Mouse (Mus musculus) neural tube, embryonic 15.5 days (tissue): ENCODE data around the gene Aif1l. TPM values are rescaled to one million over a fixed set of nuclear protein-coding genes. Genes with fewer than 3 reads are reported as not detected.

Experiments used
- ATAC-seq: fragments of 200-750 bp; cut with Nextera tagmentation; 2 replicates; pipeline ENCODE4 v1.8.0; 2017; ENCODE audit warnings: mild to moderate bottlenecking, moderate TSS enrichment, moderate library complexity; ENCODE audit not compliant: low FRiP score
- H3K27ac ChIP-seq: fragments of 300-500 bp; sonication (generic); replicated peaks from 2 replicates; pipeline ENCODE4 v1.5.1; 2015; ENCODE audit warnings: mild to moderate bottlenecking, inconsistent platforms
- H3K27me3 ChIP-seq: fragments of 300-500 bp; sonication (generic); replicated peaks from 2 replicates; pipeline ENCODE4 v1.6.1; 2015; ENCODE audit warnings: inconsistent platforms
- H3K36me3 ChIP-seq: fragments of 300-500 bp; sonication (generic); 2 replicates; pipeline ENCODE4 v1.6.1; 2015; ENCODE audit warnings: inconsistent platforms
- H3K4me1 ChIP-seq: fragments of 300-500 bp; sonication (generic); 2 replicates; pipeline ENCODE4 v1.6.1; 2015; ENCODE audit warnings: inconsistent platforms
- H3K4me2 ChIP-seq: fragments of 300-500 bp; sonication (generic); 2 replicates; pipeline ENCODE4 v1.6.1; 2015; ENCODE audit warnings: inconsistent platforms, mild to moderate bottlenecking, moderate library complexity
- H3K4me3 ChIP-seq: fragments of 300-500 bp; sonication (generic); replicated peaks from 2 replicates; pipeline ENCODE4 v1.5.1; 2015; ENCODE audit warnings: mild to moderate bottlenecking, inconsistent platforms
- H3K9ac ChIP-seq: fragments of 300-500 bp; sonication (generic); replicated peaks from 2 replicates; pipeline ENCODE4 v1.6.1; 2015; ENCODE audit warnings: mild to moderate bottlenecking, inconsistent platforms
- H3K9me3 ChIP-seq: fragments of 300-500 bp; sonication (generic); replicated peaks from 2 replicates; pipeline ENCODE4 v1.6.1; 2016; ENCODE audit warnings: inconsistent platforms
- WGBS: fragments of 180-500 bp; shearing (Covaris S2); methylation state at CpG from one replicate; pipeline ENCODE4 v1.1.7; 2015; ENCODE audit warnings: mixed read lengths; 5-methylcytosine and 5-hydroxymethylcytosine counted together
- polyA plus RNA-seq: library from polyadenylated mRNA; unstranded; fragments of >200 nt; fragmentation: Nextera tagmentation; extraction: Ambion mirVana; gene quantifications from 2 replicates; pipeline ENCODE4 v1.2.1, GENCODE M21; 2015

Gene Aif1l
- polyA plus RNA-seq, 1 experiment from 2014 or later: 19.5 TPM

- Histone ChIP-seq H3K9ac (no peak overlapping the region), H3K27me3 (no peaks in the 10 kb centered on the region), H3K36me3 (peaks cover 88% of the 10 kb centered on the region), H3K4me2 (no peak overlapping the region), H3K4me3 (no peak overlapping the region), H3K4me1 (no peaks in the 10 kb centered on the region), H3K27ac (no peak overlapping the region), H3K9me3 (no peaks in the 10 kb centered on the region)
- WGBS: 93% methylated on average over 5 of the region's 5 CpGs
- ATAC-seq: no peak
Measured at GRCm38 (mm10) chr2:32020229-32020628, 70.3 kb downstream of the Aif1l start.

Other genes with a start within 250 kb of the Aif1l start
- 0.23 TPM in 1 of 2 replicates, not detected in the other for gene Qrfp, start 139.6 kb upstream of the Aif1l start, polyA plus RNA-seq
- 4.9 and 6.4 TPM in 2 replicates for gene Fibcd1, start 104.1 kb upstream of the Aif1l start, polyA plus RNA-seq
- gene Lamc3, start 62.8 kb upstream of the Aif1l start, polyA plus RNA-seq: 4.1 and 4.2 TPM in 2 replicates
- gene Nup214, start 24.3 kb downstream of the Aif1l start, polyA plus RNA-seq: 62.0 and 66.0 TPM in 2 replicates
- 0.92 and 3.1 TPM in 2 replicates for gene Fam78a, start 134.7 kb downstream of the Aif1l start, polyA plus RNA-seq
- gene Plpp7, start 145.4 kb downstream of the Aif1l start, polyA plus RNA-seq: 26.1 and 32.6 TPM in 2 replicates
- gene Prrc2b, start 200.9 kb downstream of the Aif1l start, polyA plus RNA-seq: 56.6 and 59.9 TPM in 2 replicates